In genomic region chr10:115816511-115816910, GRCm38 (mm10) we compare ENCODE assay signal across 9 mouse cellular contexts. TPM values are rescaled to one million over a fixed set of nuclear protein-coding genes. Genes with fewer than 3 reads are reported as not detected.
DNase-seq lines count a peak whose midpoint lies in the region; ATAC-seq lines count a peak whose summit lies in the region.
"Had no signal": no experiment of that assay in that cellular context is flagged by ENCODE, and none has a peak within 500 bp of the region (broad histone marks: within the 10 kb centered on the region; RNA-seq: fewer than 3 reads in every experiment).

Gene Tspan8, plus strand, starts transcription at chr10:115816832.

- peak within 1 kb of the TSS; percentile 33; the same call in 1 of the 2 replicates for H3K4me2 ChIP-seq in heart, embryonic 12.5 days
- H3K4me2 ChIP-seq in midbrain, embryonic 11.5 days: no peak within 1 kb of the TSS

- no peak for DNase-seq in heart, adult 8-10 months (ENCODE audit: low spot score)
- DNase-seq in MEL-GATA-1-ER (ENCODE audit: extremely low read depth, low read depth): peak; percentile 65
- DNase-seq in lung, postnatal 36 days: peak; percentile 30
- no peak for DNase-seq in midbrain, embryonic 11.5 days (ENCODE audit: low spot score, missing footprints)
- DNase-seq in thymus, postnatal 4 days: no peak
- no peak for DNase-seq in thymus, postnatal 36 days
- DNase-seq: cerebellum, adult 8-10 months had no signal

- peaks cover 8% of the 10 kb centered on the region for H3K4me1 ChIP-seq in heart, embryonic 12.5 days (replicated peaks)
- H3K4me1 ChIP-seq in midbrain, embryonic 11.5 days (ENCODE audit: control insufficient read depth, insufficient read depth, low read length): no peaks in the 10 kb centered on the region

- H3K27me3 ChIP-seq in heart, embryonic 12.5 days (replicated peaks): no peaks in the 10 kb centered on the region
- no peaks in the 10 kb centered on the region for H3K27me3 ChIP-seq in midbrain, embryonic 11.5 days (ENCODE audit: control insufficient read depth, insufficient read depth, low read length)

- ATAC-seq in heart, embryonic 12.5 days (ENCODE audit: insufficient number of reproducible peaks, low FRiP score): no peak
- ATAC-seq in granulocyte monocyte progenitor cell, adult 5-6 weeks (replicated peaks; ENCODE audit: poor library complexity, severe bottlenecking): peak; percentile 82
- ATAC-seq in midbrain, embryonic 11.5 days (ENCODE audit: low FRiP score): no peak

- no peak within 1 kb of the TSS for H3K27ac ChIP-seq in heart, embryonic 12.5 days (ENCODE audit: poor library complexity, severe bottlenecking)
- no peak within 1 kb of the TSS for H3K27ac ChIP-seq in midbrain, embryonic 11.5 days (ENCODE audit: low read depth, low read length)

- H3K9me3 ChIP-seq in heart, embryonic 12.5 days (replicated peaks): no peaks in the 10 kb centered on the region
- H3K9me3 ChIP-seq in midbrain, embryonic 11.5 days (ENCODE audit: control insufficient read depth, low read length): no peaks in the 10 kb centered on the region

- no peak within 1 kb of the TSS for H3K4me3 ChIP-seq in heart, embryonic 12.5 days
- H3K4me3 ChIP-seq in midbrain, embryonic 11.5 days (ENCODE audit: low read depth, low read length): no peak within 1 kb of the TSS

- no peaks in the 10 kb centered on the region for H3K36me3 ChIP-seq in heart, embryonic 12.5 days
- no peaks in the 10 kb centered on the region for H3K36me3 ChIP-seq in midbrain, embryonic 11.5 days (ENCODE audit: control insufficient read depth, insufficient read depth, low read length)

- WGBS in heart, embryonic 12.5 days: 24% methylated on average over 6 of the region's 6 CpGs
- WGBS in midbrain, embryonic 11.5 days: 68% methylated on average over 6 of the region's 6 CpGs

- no peak within 1 kb of the TSS for H3K9ac ChIP-seq in heart, embryonic 12.5 days
- no peak within 1 kb of the TSS for H3K9ac ChIP-seq in midbrain, embryonic 11.5 days (ENCODE audit: low read length)

RNA-seq across cellular contexts. Expression of gene Tspan8, which starts in this region (rescaled TPM):
- polyA plus RNA-seq in heart, embryonic 12.5 days (2016; fragmentation: Nextera tagmentation; extraction: Ambion mirVana): 2.1 and 3.1 TPM in 2 replicates
- total RNA-seq in heart, adult 8-10 months (2022): 1 to 10 TPM; 1.3 to 2.8 (median 1.9) TPM
- total RNA-seq in granulocyte monocyte progenitor cell, adult 5-6 weeks (2014; fragmentation: Nextera tagmentation): not detected in 2 replicates
- total RNA-seq in granulocyte monocyte progenitor cell, adult 5-6 weeks (2017): 1.6 TPM in 1 of 2 replicates, not detected in the other
- 0.72 and 0.75 TPM in 2 replicates for polyA plus RNA-seq in midbrain, embryonic 11.5 days (2014; fragmentation: Nextera tagmentation; extraction: Ambion mirVana)

Comparison
In these comparisons a context has a peak if more than half of its experiments do, and no peak if none do; other contexts are left out.
1. DNase-seq: peak in MEL-GATA-1-ER (single experiment) and lung, postnatal 36 days (single experiment); none in heart, adult 8-10 months (single experiment), midbrain, embryonic 11.5 days (single experiment), thymus, postnatal 4 days (single experiment) and thymus, postnatal 36 days (0 of 2).